Mouse (Mus musculus) MEL (cell line): ENCODE measurements around the gene Tspan33. TPM values are rescaled to one million over a fixed set of nuclear protein-coding genes. Genes with fewer than 3 reads are reported as not detected.

ENCODE experiments used
- DNase-seq: peaks from one replicate; pipeline ENCODE4 v3.0.0; 2011; ENCODE audit warnings: low read depth, low spot score
- H3K27ac ChIP-seq: 2 replicates; pipeline ENCODE4 v1.5.1; 2012; ENCODE audit warnings: low read depth, mild to moderate bottlenecking, control low read depth, low read length, moderate library complexity; ENCODE audit not compliant: control insufficient read depth
- H3K27me3 ChIP-seq, 2 experiments: fragments of 150-350 bp in 1 of 2; sonication (generic) in 1 of 2; 2 replicates each; pipeline ENCODE4 v1.6.1; 2012; ENCODE audit warnings: low read length in 2 of 2, mild to moderate bottlenecking in 2 of 2, improper control_type of control experiment in 1 of 2, moderate library complexity in 1 of 2; ENCODE audit not compliant: insufficient read depth in 2 of 2, control insufficient read depth in 1 of 2
- H3K36me3 ChIP-seq, 2 experiments: 2 replicates each; pipeline ENCODE4 v1.6.1; 2012 to 2014; ENCODE audit warnings: low read length in 2 of 2, improper control_type of control experiment in 1 of 2, inconsistent platforms in 1 of 2, mild to moderate bottlenecking in 1 of 2; ENCODE audit not compliant: insufficient read depth in 2 of 2, control insufficient read depth in 1 of 2
- H3K4me1 ChIP-seq, 2 experiments: fragments of 150-350 bp in 1 of 2; sonication (generic) in 1 of 2; 2 replicates each; pipeline ENCODE4 v1.6.1; 2012; ENCODE audit warnings: low read length in 2 of 2, improper control_type of control experiment in 1 of 2, mild to moderate bottlenecking in 1 of 2; ENCODE audit not compliant: insufficient read depth in 2 of 2, control insufficient read depth in 1 of 2
- H3K4me3 ChIP-seq, 2 experiments: fragments of 150-350 bp in 1 of 2; sonication (generic) in 1 of 2; 2 replicates each; pipeline ENCODE4 v1.5.1; 2012; ENCODE audit warnings: low read depth in 2 of 2, low read length in 2 of 2, mild to moderate bottlenecking in 2 of 2, moderate library complexity in 2 of 2, control low read depth in 1 of 2, improper control_type of control experiment in 1 of 2; ENCODE audit not compliant: control insufficient read depth in 1 of 2, insufficient read depth in 1 of 2
- H3K79me2 ChIP-seq: 2 replicates; pipeline ENCODE4 v1.6.1; 2012; ENCODE audit warnings: mild to moderate bottlenecking, low read length, moderate library complexity; ENCODE audit not compliant: control insufficient read depth, poor library complexity, insufficient read depth
- H3K9ac ChIP-seq: 2 replicates; pipeline ENCODE4 v1.6.1; 2012; ENCODE audit warnings: low read depth, mild to moderate bottlenecking, control low read depth, low read length, moderate library complexity; ENCODE audit not compliant: control insufficient read depth, poor library complexity, severe bottlenecking
- H3K9me3 ChIP-seq: fragments of 150-350 bp; sonication (generic); replicated peaks from 2 replicates; pipeline ENCODE4 v1.6.1; 2012; ENCODE audit warnings: mild to moderate bottlenecking, low read length, improper control_type of control experiment, moderate library complexity; ENCODE audit not compliant: insufficient read depth
- CHD2 ChIP-seq: IDR thresholded peaks from 2 replicates; pipeline ENCODE4 v1.6.1; 2011; ENCODE audit warnings: low read length, improper control_type of control experiment
- CTCF ChIP-seq, 3 experiments: IDR thresholded peaks in 2 of 3; conservative IDR thresholded peaks in 1 of 3; 2 replicates each; pipeline ENCODE4 v1.5.1; 2011 to 2012; ENCODE audit warnings: low read length in 3 of 3, low read depth in 2 of 3, mild to moderate bottlenecking in 2 of 3, improper control_type of control experiment in 1 of 3, inconsistent platforms in 1 of 3, mixed read lengths in 1 of 3, moderate library complexity in 1 of 3; ENCODE audit not compliant: control insufficient read depth in 1 of 3, insufficient read depth in 1 of 3, poor library complexity in 1 of 3, severe bottlenecking in 1 of 3
- E2F4 ChIP-seq: IDR thresholded peaks from 2 replicates; pipeline ENCODE4 v1.6.1; 2011; ENCODE audit warnings: low read depth, low read length, improper control_type of control experiment, borderline replicate concordance
- ELF1 ChIP-seq: IDR thresholded peaks from 2 replicates; pipeline ENCODE4 v1.6.1; 2014; ENCODE audit warnings: low read depth, mild to moderate bottlenecking, inconsistent platforms, low read length, improper control_type of control experiment, moderate library complexity
- GABPA ChIP-seq: IDR thresholded peaks from 2 replicates; pipeline ENCODE4 v1.6.1; 2012; ENCODE audit warnings: low read depth, mild to moderate bottlenecking, inconsistent platforms, low read length, improper control_type of control experiment, moderate library complexity
- GATA1 ChIP-seq: IDR thresholded peaks from 2 replicates; pipeline ENCODE4 v1.6.1; 2011; ENCODE audit warnings: low read depth, low read length, improper control_type of control experiment
- HCFC1 ChIP-seq: IDR thresholded peaks from 2 replicates; pipeline ENCODE4 v1.6.1; 2012; ENCODE audit warnings: low read depth, mild to moderate bottlenecking, inconsistent platforms, low read length, improper control_type of control experiment, moderate library complexity
- KAT2A ChIP-seq: conservative IDR thresholded peaks from 2 replicates; pipeline ENCODE4 v1.6.1; 2012; ENCODE audit warnings: low read depth, low read length, improper control_type of control experiment, inconsistent platforms
- MAFK ChIP-seq: IDR thresholded peaks from 2 replicates; pipeline ENCODE4 v1.6.1; 2011; ENCODE audit warnings: low read depth, mild to moderate bottlenecking, low read length, improper control_type of control experiment, borderline replicate concordance
- MAX ChIP-seq: IDR thresholded peaks from 2 replicates; pipeline ENCODE4 v1.6.1; 2011; ENCODE audit warnings: low read length, improper control_type of control experiment
- MAZ ChIP-seq: IDR thresholded peaks from 2 replicates; pipeline ENCODE4 v1.6.1; 2012; ENCODE audit warnings: low read depth, mild to moderate bottlenecking, inconsistent platforms, low read length, improper control_type of control experiment
- MXI1 ChIP-seq: IDR thresholded peaks from 2 replicates; pipeline ENCODE4 v1.6.1; 2011; ENCODE audit warnings: mild to moderate bottlenecking, low read depth, low read length, improper control_type of control experiment
- NELFE ChIP-seq: IDR thresholded peaks from 2 replicates; pipeline ENCODE4 v1.6.1; 2011; ENCODE audit warnings: low read depth, low read length, improper control_type of control experiment
- NRF1 ChIP-seq: IDR thresholded peaks from 2 replicates; pipeline ENCODE4 v1.6.1; 2014; ENCODE audit warnings: low read depth, mild to moderate bottlenecking, inconsistent platforms, low read length, improper control_type of control experiment, moderate library complexity; ENCODE audit not compliant: poor library complexity, insufficient read depth, severe bottlenecking
- POLR2A ChIP-seq, 2 experiments: IDR thresholded peaks; 2 replicates each; pipeline ENCODE4 v1.6.1; 2011 to 2012; ENCODE audit warnings: low read length in 2 of 2, mild to moderate bottlenecking in 2 of 2, control low read depth in 1 of 2, improper control_type of control experiment in 1 of 2, low read depth in 1 of 2, moderate library complexity in 1 of 2; ENCODE audit not compliant: control insufficient read depth in 1 of 2, insufficient read depth in 1 of 2, poor library complexity in 1 of 2
- POLR2AphosphoS2 ChIP-seq: IDR thresholded peaks from 2 replicates; pipeline ENCODE4 v1.6.1; 2011; ENCODE audit warnings: low read length, improper control_type of control experiment
- SIN3A ChIP-seq: IDR thresholded peaks from 2 replicates; pipeline ENCODE4 v1.6.1; 2012; ENCODE audit warnings: low read length, improper control_type of control experiment, inconsistent platforms
- SMC3 ChIP-seq: IDR thresholded peaks from 2 replicates; pipeline ENCODE4 v1.6.1; 2011; ENCODE audit warnings: low read depth, low read length, improper control_type of control experiment
- TAL1 ChIP-seq: IDR thresholded peaks from 2 replicates; pipeline ENCODE4 v1.6.1; 2012; ENCODE audit warnings: mild to moderate bottlenecking, inconsistent platforms, low read length, moderate library complexity, mixed read lengths
- TBP ChIP-seq: IDR thresholded peaks from 2 replicates; pipeline ENCODE4 v1.8.0; 2011; ENCODE audit warnings: low read depth, low read length, improper control_type of control experiment
- UBTF ChIP-seq: IDR thresholded peaks from 2 replicates; pipeline ENCODE4 v1.6.1; 2012; ENCODE audit warnings: low read depth, mild to moderate bottlenecking, inconsistent platforms, low read length, improper control_type of control experiment, moderate library complexity, borderline replicate concordance; ENCODE audit not compliant: insufficient read depth
- USF2 ChIP-seq, 2 experiments: IDR thresholded peaks; 2 replicates each; pipeline ENCODE4 v1.6.1; 2011 to 2012; ENCODE audit warnings: improper control_type of control experiment in 2 of 2, low read length in 2 of 2, borderline replicate concordance in 1 of 2, inconsistent platforms in 1 of 2, low read depth in 1 of 2, mild to moderate bottlenecking in 1 of 2; ENCODE audit not compliant: insufficient read depth in 1 of 2
- polyA plus RNA-seq, 2 experiments: library from polyadenylated mRNA; stranded (reverse) in 1 of 2; unstranded in 1 of 2; fragments of >175 nt in 1 of 2; fragments of >200 nt in 1 of 2; gene quantifications; 2 replicates each; pipeline versions ENCODE4 v1.2.1 to v1.2.4; 2012; ENCODE audit warnings: low replicate concordance in 2 of 2, low read depth in 1 of 2; ENCODE audit not compliant: insufficient read length in 2 of 2, insufficient read depth in 1 of 2, missing spikeins in 1 of 2
- total RNA-seq: library from RNA; depleted of rRNA; stranded (reverse); fragments of 300-350 nt; gene quantifications from 2 replicates; pipeline ENCODE4 v1.2.3, GENCODE M21; 2012

The Tspan33 gene
- total and polyA plus RNA-seq, 3 experiments: 41.7 to 64.5 TPM; not detected in 1

DNA sequence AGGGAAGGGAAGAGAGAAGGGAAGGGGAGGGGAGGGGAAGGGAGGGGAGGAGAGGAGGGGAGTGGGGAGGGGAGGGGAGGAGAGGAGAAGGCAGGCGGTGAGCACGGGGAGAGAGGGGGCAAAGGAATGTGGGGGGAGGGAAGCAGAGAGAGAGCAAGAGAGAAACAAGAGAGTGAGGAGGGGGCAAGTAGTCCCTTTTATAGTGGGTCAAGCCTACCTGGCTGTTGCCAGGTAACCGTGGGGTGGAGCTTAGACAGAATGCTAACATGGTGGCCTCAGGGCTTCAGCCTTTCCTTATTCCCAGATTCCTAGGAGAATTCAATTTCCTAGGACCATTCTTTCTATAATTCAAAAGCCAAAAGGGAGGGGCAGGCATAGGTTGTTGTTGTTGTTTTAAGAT, 22.3 kb upstream of the Tspan33 start:
- no peak overlapping the region for H3K9ac ChIP-seq
- peaks cover 1 to 2% of the 10 kb centered on the region in 2 experiments; a peak in 2 of 4 replicates for H3K27me3 ChIP-seq
- no peak overlapping the region for H3K27ac ChIP-seq
- no peak overlapping the region for H3K4me3 ChIP-seq
- no peak for DNase-seq
- H3K36me3 ChIP-seq: no peaks in the 10 kb centered on the region
- no peaks in the 10 kb centered on the region for H3K9me3 ChIP-seq
- H3K79me2 ChIP-seq: no peaks in the 10 kb centered on the region
- no peaks in the 10 kb centered on the region for H3K4me1 ChIP-seq
- TF ChIP-seq MXI1 (no peak), POLR2AphosphoS2 (no peak), NRF1 (no peak), UBTF (no peak), KAT2A (no peak), NELFE (no peak), MAZ (no peak), SMC3 (no peak), ELF1 (no peak)

DNA sequence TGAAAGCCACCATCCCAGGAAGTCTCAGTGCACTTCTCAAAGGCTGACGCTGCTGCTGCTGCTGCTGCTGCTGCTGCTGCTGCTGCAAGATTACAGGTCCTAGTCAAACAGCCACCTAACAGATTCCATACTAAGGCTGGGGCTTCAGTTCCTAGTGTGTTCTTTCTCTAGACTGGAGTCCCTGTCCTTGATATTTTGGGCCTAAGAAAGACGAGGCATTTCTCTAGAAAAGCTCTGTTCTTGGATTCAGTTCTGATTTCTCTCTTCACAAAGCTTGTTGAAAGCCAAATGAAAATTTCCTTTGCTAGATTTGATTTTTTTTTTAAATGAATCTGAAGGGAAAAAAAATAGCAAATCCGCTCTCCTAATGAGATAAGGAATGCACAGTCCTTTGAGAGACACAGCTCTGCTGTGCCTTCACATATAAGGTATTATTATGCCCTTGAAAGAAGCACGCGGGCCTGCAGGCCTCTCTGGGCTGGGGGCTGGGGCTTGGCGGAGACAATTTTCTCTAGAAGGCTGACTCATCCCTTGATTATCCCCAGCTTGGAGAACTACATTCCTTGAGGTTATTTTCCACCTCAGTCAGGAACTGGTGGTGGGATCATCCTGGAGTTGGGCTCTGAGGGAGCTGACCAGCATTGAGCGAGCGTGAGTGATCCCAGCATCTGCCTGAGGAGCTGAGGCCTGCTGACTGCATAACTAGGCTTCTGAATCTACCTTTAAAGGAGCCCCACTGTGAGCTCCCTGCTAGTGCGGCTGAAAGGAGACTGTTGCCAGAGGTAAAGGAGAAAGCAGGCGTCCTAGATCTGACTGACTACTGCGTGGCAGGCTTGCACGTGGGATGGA, 21.2 kb upstream of the Tspan33 start:
- no peak overlapping the region for H3K4me3 ChIP-seq
- DNase-seq: no peak
- no peak for TF ChIP-seq UBTF
- TF ChIP-seq E2F4: no peak
- TF ChIP-seq POLR2AphosphoS2: no peak
- TF ChIP-seq USF2 (IDR thresholded peaks at IDR 0.05; ENCODE audit: borderline replicate concordance in 1 of 2, insufficient read depth in 1 of 2, low read depth in 1 of 2, low read length in 2 of 2): no peak
- no peak for TF ChIP-seq MAFK
- TF ChIP-seq POLR2A (IDR thresholded peaks at IDR 0.05; ENCODE audit: control insufficient read depth in 1 of 2, insufficient read depth in 1 of 2, low read depth in 1 of 2, low read length in 2 of 2, poor library complexity in 1 of 2): no peak
- TF ChIP-seq GABPA: no peak
- TF ChIP-seq TAL1: no peak
- TF ChIP-seq MAX: no peak
- TF ChIP-seq CHD2: no peak
- TF ChIP-seq NRF1: no peak
- no peak for TF ChIP-seq HCFC1
- no peak for TF ChIP-seq SIN3A
- no peak for TF ChIP-seq TBP
- no peak for TF ChIP-seq CTCF (IDR thresholded peaks at IDR 0.05 in 2 of 3, conservative IDR thresholded peaks at IDR 0.05 in 1 of 3; ENCODE audit: control insufficient read depth in 1 of 3, insufficient read depth in 1 of 3, low read depth in 2 of 3, low read length in 3 of 3, poor library complexity in 1 of 3, severe bottlenecking in 1 of 3)
- no peak for TF ChIP-seq GATA1
- no peak for TF ChIP-seq ELF1
- TF ChIP-seq, all 39 proteins: peak for 0
- H3K36me3 ChIP-seq: no peaks in the 10 kb centered on the region
- H3K4me1 ChIP-seq: no peaks in the 10 kb centered on the region
- H3K27me3 ChIP-seq: no peaks in the 10 kb centered on the region; a peak in 2 of 4 replicates
- no peak overlapping the region for H3K9ac ChIP-seq
- no peaks in the 10 kb centered on the region for H3K9me3 ChIP-seq
- no peaks in the 10 kb centered on the region for H3K79me2 ChIP-seq
- no peak overlapping the region for H3K27ac ChIP-seq
